Mouse (Mus musculus) hindbrain, embryonic 12.5 days (tissue): ENCODE results near the gene Rps18. TPM values are rescaled to one million over a fixed set of nuclear protein-coding genes. Genes with fewer than 3 reads are reported as not detected.
"Not testable (repeated sequence)": the region's sequence is repeated elsewhere in the genome, so short reads cannot be mapped to it uniquely, and the experiment has no call there.

ENCODE experiments used
- ATAC-seq: fragments of 200-750 bp; cut with Nextera tagmentation; 2 replicates; pipeline ENCODE4 v1.8.0; 2017; ENCODE audit warnings: moderate TSS enrichment; ENCODE audit not compliant: low FRiP score
- H3K27ac ChIP-seq: fragments of 300-500 bp; sonication (generic); 2 replicates; pipeline ENCODE4 v1.5.1; 2016; ENCODE audit warnings: mild to moderate bottlenecking
- H3K27me3 ChIP-seq: fragments of 300-500 bp; sonication (generic); 2 replicates; pipeline ENCODE4 v1.6.1; 2016; ENCODE audit warnings: mild to moderate bottlenecking
- H3K36me3 ChIP-seq: fragments of 300-500 bp; sonication (generic); 2 replicates; pipeline ENCODE4 v1.6.1; 2016; ENCODE audit warnings: mild to moderate bottlenecking
- H3K4me1 ChIP-seq: fragments of 300-500 bp; sonication (generic); 2 replicates; pipeline ENCODE4 v1.6.1; 2016
- H3K4me2 ChIP-seq: fragments of 300-500 bp; sonication (generic); replicated peaks from 2 replicates; pipeline ENCODE4 v1.6.1; 2016; ENCODE audit warnings: mild to moderate bottlenecking
- H3K4me3 ChIP-seq: fragments of 300-500 bp; sonication (generic); 2 replicates; pipeline ENCODE4 v1.5.1; 2016; ENCODE audit warnings: mild to moderate bottlenecking
- H3K9ac ChIP-seq: fragments of 300-500 bp; sonication (generic); 2 replicates; pipeline ENCODE4 v1.6.1; 2016; ENCODE audit warnings: mild to moderate bottlenecking, moderate library complexity
- H3K9me3 ChIP-seq: fragments of 300-500 bp; sonication (generic); replicated peaks from 2 replicates; pipeline ENCODE4 v1.6.1; 2016; ENCODE audit warnings: mild to moderate bottlenecking
- WGBS: fragments of 180-500 bp; shearing (Covaris S2); methylation state at CpG from one replicate; pipeline ENCODE4 v1.1.7; 2016; 5-methylcytosine and 5-hydroxymethylcytosine counted together
- polyA plus RNA-seq: library from polyadenylated mRNA; unstranded; fragments of >200 nt; fragmentation: Nextera tagmentation; extraction: Ambion mirVana; gene quantifications from 2 replicates; pipeline ENCODE4 v1.2.1, GENCODE M21; 2016

Gene Rps18
- polyA plus RNA-seq, 1 experiment from 2014 or later: 931 TPM

GRCm38 (mm10) chr17:33903911-33904651, 51.7 kb downstream of the Rps18 start:
- H3K36me3 ChIP-seq, H3K4me2 ChIP-seq, H3K27ac ChIP-seq, H3K27me3 ChIP-seq, H3K4me1 ChIP-seq, H3K9ac ChIP-seq, H3K9me3 ChIP-seq, H3K4me3 ChIP-seq, ATAC-seq: not testable (repeated sequence)
- 77% methylated on average over 6 of the region's 6 CpGs for WGBS

GRCm38 (mm10) chr17:33902491-33902890, 53.3 kb downstream of the Rps18 start:
- H3K4me3 ChIP-seq: no peak overlapping the region
- no peak overlapping the region for H3K4me2 ChIP-seq
- H3K4me1 ChIP-seq: no peaks in the 10 kb centered on the region
- no peak overlapping the region for H3K27ac ChIP-seq
- ATAC-seq: no peak
- no peak overlapping the region for H3K9ac ChIP-seq
- WGBS: 88% methylated on average over 7 of the region's 7 CpGs
- no peaks in the 10 kb centered on the region for H3K27me3 ChIP-seq
- H3K36me3 ChIP-seq: no peaks in the 10 kb centered on the region
- H3K9me3 ChIP-seq: no peaks in the 10 kb centered on the region

GRCm38 (mm10) chr17:33902079-33902478, 53.7 kb downstream of the Rps18 start:
- H3K27me3 ChIP-seq: no peaks in the 10 kb centered on the region
- WGBS: 79% methylated on average over 4 of the region's 4 CpGs
- ATAC-seq: no peak

More at GRCm38 (mm10) chr17:33902079-33902478, 53.7 kb downstream of the Rps18 start:
- Histone ChIP-seq H3K4me1 (no peaks in the 10 kb centered on the region), H3K4me3 (no peak overlapping the region), H3K9me3 (no peaks in the 10 kb centered on the region), H3K9ac (no peak overlapping the region), H3K27ac (no peak overlapping the region), H3K4me2 (no peak overlapping the region), H3K36me3 (no peaks in the 10 kb centered on the region)

Other genes starting within 250 kb of the Rps18 start
- 53.4 and 54.6 TPM in 2 replicates for gene March2, start 237.3 kb downstream of the Rps18 start, polyA plus RNA-seq
- gene Rab11b, start 195.5 kb downstream of the Rps18 start, polyA plus RNA-seq: 404 and 415 TPM in 2 replicates
- gene Angptl4, start 174.2 kb downstream of the Rps18 start, polyA plus RNA-seq: 25.6 and 26.8 TPM in 2 replicates
- gene Kank3, start 145.5 kb downstream of the Rps18 start, polyA plus RNA-seq: 30.8 and 31.4 TPM in 2 replicates
- 532 and 694 TPM in 2 replicates for gene Rps28, start 131.4 kb downstream of the Rps18 start, polyA plus RNA-seq
- gene Ndufa7, start 131.4 kb downstream of the Rps18 start, polyA plus RNA-seq: 375 and 435 TPM in 2 replicates
- gene Cd320, start 112.9 kb downstream of the Rps18 start, polyA plus RNA-seq: 54.6 and 59.4 TPM in 2 replicates
- not detected in 2 replicates for gene Gm7029, start 82.2 kb downstream of the Rps18 start, polyA plus RNA-seq
- 3.2 and 4.1 TPM in 2 replicates for gene Kifc1, start 65.3 kb downstream of the Rps18 start, polyA plus RNA-seq
- gene Platr17, start 50.9 kb downstream of the Rps18 start, polyA plus RNA-seq: 0.30 TPM in 1 of 2 replicates, not detected in the other
- 55.5 and 61.2 TPM in 2 replicates for gene Daxx, start 46.6 kb downstream of the Rps18 start, polyA plus RNA-seq
- gene Tapbp, start 40.1 kb downstream of the Rps18 start, polyA plus RNA-seq: 23.9 and 27.6 TPM in 2 replicates
- 21.7 and 25.5 TPM in 2 replicates for gene Zbtb22, start 40.1 kb downstream of the Rps18 start, polyA plus RNA-seq
- 63.1 and 64.1 TPM in 2 replicates for gene Rgl2, start 26.5 kb downstream of the Rps18 start, polyA plus RNA-seq
- 173 and 180 TPM in 2 replicates for gene Pfdn6, start 15.7 kb downstream of the Rps18 start, polyA plus RNA-seq
- 37.1 and 38.8 TPM in 2 replicates for gene Wdr46, start 15.3 kb downstream of the Rps18 start, polyA plus RNA-seq
- 9.9 TPM in 2 replicates for gene B3galt4, start 4.5 kb downstream of the Rps18 start, polyA plus RNA-seq
- gene Vps52, start 189 bp downstream of the Rps18 start, polyA plus RNA-seq: 65.0 and 65.9 TPM in 2 replicates
- 13.8 and 16.6 TPM in 2 replicates for gene H2-K1, start 44.3 kb upstream of the Rps18 start, polyA plus RNA-seq
- gene Ring1, start 68.7 kb upstream of the Rps18 start, polyA plus RNA-seq: 28.2 and 29.7 TPM in 2 replicates
- 57.5 and 67.6 TPM in 2 replicates for gene H2-Ke6, start 72.1 kb upstream of the Rps18 start, polyA plus RNA-seq
- gene Slc39a7, start 75.7 kb upstream of the Rps18 start, polyA plus RNA-seq: 179 and 187 TPM in 2 replicates
- gene Rxrb, start 75.8 kb upstream of the Rps18 start, polyA plus RNA-seq: 64.9 and 68.3 TPM in 2 replicates
- gene Col11a2, start 83.4 kb upstream of the Rps18 start, polyA plus RNA-seq: 7.8 and 18.0 TPM in 2 replicates
- gene H2-Oa, start 136.3 kb upstream of the Rps18 start, polyA plus RNA-seq: 0.29 and 0.39 TPM in 2 replicates
- 13.1 and 14.2 TPM in 2 replicates for gene H2-DMa, start 163.5 kb upstream of the Rps18 start, polyA plus RNA-seq
- gene Brd2, start 166.6 kb upstream of the Rps18 start, polyA plus RNA-seq: 137 and 151 TPM in 2 replicates
- gene H2-DMb2, start 187.3 kb upstream of the Rps18 start, polyA plus RNA-seq: 0.21 TPM in 1 of 2 replicates, not detected in the other
- 1.4 and 2.1 TPM in 2 replicates for gene H2-DMb1, start 197.1 kb upstream of the Rps18 start, polyA plus RNA-seq
- 1.8 and 2.2 TPM in 2 replicates for gene Tap1, start 231.6 kb upstream of the Rps18 start, polyA plus RNA-seq
- gene Psmb9, start 231.8 kb upstream of the Rps18 start, polyA plus RNA-seq: 1.0 TPM in 2 replicates
- gene Psmb8, start 241.7 kb upstream of the Rps18 start, polyA plus RNA-seq: 1.8 and 2.9 TPM in 2 replicates
- gene Tap2, start 247.5 kb upstream of the Rps18 start, polyA plus RNA-seq: 1.3 and 1.4 TPM in 2 replicates